Mouse (Mus musculus): ENCODE measurements at regions not wholly inside any gene's neighbourhood (a gene's known extent, or its start where the extent isn't known, plus 50 kb on each side); places are given as distances from the start of the nearest gene placed in this dataset.

- TF ChIP-seq CTCF (IDR thresholded peaks at IDR 0.05; ENCODE audit: low read depth) = no peak
- no peak for TF ChIP-seq EP300 (optimal IDR thresholded peaks at IDR 0.05)
These were observed 457.4 kb downstream of the Tcerg1l start for GRCm38 (mm10) chr7:137940084-137940483.

All from stomach, postnatal 0 days (tissue).